Mouse (Mus musculus) mature B cell (primary cell): Measurements from ENCODE around the gene Cphx3.
"Not testable (repeated sequence)": the region's sequence is repeated elsewhere in the genome, so short reads cannot be mapped to it uniquely, and the experiment has no call there.

Experiments
- in situ Hi-C: fragments of 300-500 bp; cut with MboI; formaldehyde crosslinking; loops from 2 replicates; pipeline ENCODE4 v1.14.3; 2019

Gene Cphx3

GRCm38 (mm10) chr14:26081997-26082396 is at the start of gene Cphx3:
Cphx3 (plus strand) TSS chr14:26082297.
- in situ Hi-C loops = not testable (repeated sequence)

GRCm38 (mm10) chr14:26034364-26034763 is 47.7 kb upstream of the Cphx3 start:
- in situ Hi-C loops = not testable (repeated sequence)

- in situ Hi-C loops = not testable (repeated sequence)
Observed at GRCm38 (mm10) chr14:26035439-26035838, 46.7 kb upstream of the Cphx3 start.

- in situ Hi-C loops = not testable (repeated sequence)
Observed at GRCm38 (mm10) chr14:26042611-26043010, 39.5 kb upstream of the Cphx3 start, which contains the start of gene Gm9780. Gm9780 (minus strand) TSS chr14:26042711.

GRCm38 (mm10) chr14:26045007-26045406 is 37.1 kb upstream of the Cphx3 start:
- in situ Hi-C loops = not testable (repeated sequence)

GRCm38 (mm10) chr14:26047026-26047425 is 35.1 kb upstream of the Cphx3 start:
- in situ Hi-C loops = not testable (repeated sequence)

GRCm38 (mm10) chr14:26048767-26049166 is 33.3 kb upstream of the Cphx3 start:
- in situ Hi-C loops = not testable (repeated sequence)

- in situ Hi-C loops = not testable (repeated sequence)
Observed at GRCm38 (mm10) chr14:26058184-26058583, 23.9 kb upstream of the Cphx3 start.

GRCm38 (mm10) chr14:26059362-26059761 is 22.7 kb upstream of the Cphx3 start:
- in situ Hi-C loops = not testable (repeated sequence)

GRCm38 (mm10) chr14:26066574-26067324 is 15.3 kb upstream of the Cphx3 start:
- in situ Hi-C loops = not testable (repeated sequence)

GRCm38 (mm10) chr14:26067325-26067633 is 14.8 kb upstream of the Cphx3 start, which contains the start of gene Tmem254c:
Tmem254c (minus strand) TSS chr14:26067355.
- in situ Hi-C loops = not testable (repeated sequence)

- in situ Hi-C loops = not testable (repeated sequence)
Observed at GRCm38 (mm10) chr14:26076620-26077390, 5.3 kb upstream of the Cphx3 start.

- in situ Hi-C loops = not testable (repeated sequence)
Observed at GRCm38 (mm10) chr14:26081216-26081615, 881 bp upstream of the Cphx3 start, which contains the start of gene Cphx2. Cphx2 (plus strand) TSS chr14:26081516.

GRCm38 (mm10) chr14:26097622-26098021 is 15.5 kb downstream of the Cphx3 start:
- in situ Hi-C loops = not testable (repeated sequence)

GRCm38 (mm10) chr14:26118150-26118549 is 36.1 kb downstream of the Cphx3 start, which contains the start of gene Duxbl2:
Duxbl2 (plus strand) TSS chr14:26118349.
- in situ Hi-C loops = not testable (repeated sequence)

- in situ Hi-C loops = not testable (repeated sequence)
Observed at GRCm38 (mm10) chr14:26118550-26119000, 36.5 kb downstream of the Cphx3 start.

- in situ Hi-C loops = not testable (repeated sequence)
Observed at GRCm38 (mm10) chr14:26119095-26119494, 37.0 kb downstream of the Cphx3 start.

GRCm38 (mm10) chr14:26147095-26147494 is 65.0 kb downstream of the Cphx3 start:
- in situ Hi-C loops = not testable (repeated sequence)

GRCm38 (mm10) chr14:26156032-26156431 is 73.9 kb downstream of the Cphx3 start:
- in situ Hi-C loops = not testable (repeated sequence)

- in situ Hi-C loops = not testable (repeated sequence)
Observed at GRCm38 (mm10) chr14:26161156-26161555, 79.1 kb downstream of the Cphx3 start.

GRCm38 (mm10) chr14:26162423-26162822 is 80.3 kb downstream of the Cphx3 start:
- in situ Hi-C loops = not testable (repeated sequence)

- in situ Hi-C loops = not testable (repeated sequence)
Observed at GRCm38 (mm10) chr14:26165266-26165665, 83.2 kb downstream of the Cphx3 start.

- in situ Hi-C loops = not testable (repeated sequence)
Observed at GRCm38 (mm10) chr14:26173955-26174354, 91.9 kb downstream of the Cphx3 start.
